Comparison of ENCODE assay signal across 8 mouse cellular contexts in genomic region chr17:29450899-29451840, GRCm38 (mm10). TPM values are rescaled to one million over a fixed set of nuclear protein-coding genes. Genes with fewer than 3 reads are reported as not detected.
DNase-seq lines count a peak whose midpoint lies in the region; ATAC-seq lines count a peak whose summit lies in the region.

No protein-coding gene starts in this region.

- no peak overlapping the region for H3K4me3 ChIP-seq in embryonic facial prominence, embryonic 11.5 days (ENCODE audit: low read depth, low read length)
- H3K4me3 ChIP-seq in heart, embryonic 16.5 days (ENCODE audit: low read length): peak overlapping the region; percentile 24
- no peak overlapping the region for H3K4me3 ChIP-seq in midbrain, embryonic 11.5 days (ENCODE audit: low read depth, low read length)

- 2% methylated on average over 34 of the region's 34 CpGs for WGBS in embryonic facial prominence, embryonic 11.5 days
- WGBS in heart, embryonic 16.5 days: 11% methylated on average over 34 of the region's 34 CpGs
- WGBS in midbrain, embryonic 11.5 days: 1% methylated on average over 34 of the region's 34 CpGs

- ATAC-seq in embryonic facial prominence, embryonic 11.5 days (replicated peaks; ENCODE audit: insufficient number of reproducible peaks, low FRiP score, low TSS enrichment, low read depth): peak; percentile 57
- peak; percentile 71 for ATAC-seq in heart, embryonic 16.5 days (replicated peaks; ENCODE audit: extremely low read depth, insufficient read depth, low FRiP score)
- ATAC-seq in midbrain, embryonic 11.5 days (ENCODE audit: low FRiP score): peak; percentile 87

- no peaks in the 10 kb centered on the region; the same call in 1 of the 2 replicates for H3K9me3 ChIP-seq in embryonic facial prominence, embryonic 11.5 days (replicated peaks; ENCODE audit: control insufficient read depth, low read length)
- peaks cover 5% of the 10 kb centered on the region; the same call in 1 of the 2 replicates for H3K9me3 ChIP-seq in heart, embryonic 16.5 days (replicated peaks; ENCODE audit: control insufficient read depth, low read length)
- peaks cover 4% of the 10 kb centered on the region; the same call in 1 of the 2 replicates for H3K9me3 ChIP-seq in midbrain, embryonic 11.5 days (ENCODE audit: control insufficient read depth, low read length)

- H3K4me1 ChIP-seq in embryonic facial prominence, embryonic 11.5 days (ENCODE audit: control insufficient read depth, insufficient read depth, low read length): no peaks in the 10 kb centered on the region
- peaks cover 28% of the 10 kb centered on the region for H3K4me1 ChIP-seq in heart, embryonic 16.5 days (ENCODE audit: control insufficient read depth, insufficient read depth, low read length)
- H3K4me1 ChIP-seq in midbrain, embryonic 11.5 days (ENCODE audit: control insufficient read depth, insufficient read depth, low read length): peaks cover 12% of the 10 kb centered on the region

- peak overlapping the region; percentile 19; the same call in 1 of the 2 replicates for H3K4me2 ChIP-seq in embryonic facial prominence, embryonic 11.5 days (ENCODE audit: low read depth, low read length)
- peak overlapping the region; percentile 57 for H3K4me2 ChIP-seq in heart, embryonic 16.5 days (ENCODE audit: low read depth, low read length)
- peak overlapping the region; percentile 35 for H3K4me2 ChIP-seq in midbrain, embryonic 11.5 days

- no peaks in the 10 kb centered on the region for H3K27me3 ChIP-seq in embryonic facial prominence, embryonic 11.5 days (ENCODE audit: control insufficient read depth, insufficient read depth, low read length)
- no peaks in the 10 kb centered on the region for H3K27me3 ChIP-seq in heart, embryonic 16.5 days (ENCODE audit: control insufficient read depth, insufficient read depth, low read length)
- no peaks in the 10 kb centered on the region for H3K27me3 ChIP-seq in midbrain, embryonic 11.5 days (ENCODE audit: control insufficient read depth, insufficient read depth, low read length)

- no peaks in the 10 kb centered on the region for H3K36me3 ChIP-seq in embryonic facial prominence, embryonic 11.5 days (replicated peaks; ENCODE audit: control insufficient read depth, insufficient read depth, low read depth, low read length)
- H3K36me3 ChIP-seq in heart, embryonic 16.5 days (ENCODE audit: control insufficient read depth, insufficient read depth): no peaks in the 10 kb centered on the region
- no peaks in the 10 kb centered on the region for H3K36me3 ChIP-seq in midbrain, embryonic 11.5 days (ENCODE audit: control insufficient read depth, insufficient read depth, low read length)

- H3K9ac ChIP-seq in embryonic facial prominence, embryonic 11.5 days (replicated peaks; ENCODE audit: low read length): peak overlapping the region; percentile 20
- H3K9ac ChIP-seq in heart, embryonic 16.5 days (ENCODE audit: low read length): peak overlapping the region; percentile 70
- H3K9ac ChIP-seq in midbrain, embryonic 11.5 days (ENCODE audit: low read length): peak overlapping the region; percentile 39; the same call in 1 of the 2 replicates

- DNase-seq in embryonic facial prominence, embryonic 11.5 days (ENCODE audit: low spot score): peak; percentile 84
- peak; percentile 77 to 87 for DNase-seq in kidney, postnatal 4 days
- DNase-seq in midbrain, embryonic 11.5 days (ENCODE audit: low spot score, missing footprints): peak; percentile 97
- DNase-seq in thymus, postnatal 10 days (ENCODE audit: low spot score in 2 of 2): no peak
- no peak for DNase-seq in adrenal gland, adult (ENCODE audit: inconsistent age in 2 of 2, low spot score in 1 of 2)
- no peak for DNase-seq in right cerebral cortex, adult 18-20 months
- DNase-seq in ovary, postnatal 14 days (ENCODE audit: low spot score): no peak

- H3K27ac ChIP-seq in embryonic facial prominence, embryonic 11.5 days (replicated peaks; ENCODE audit: low read depth, low read length): peak overlapping the region; percentile 70
- peak overlapping the region; percentile 90 for H3K27ac ChIP-seq in heart, embryonic 16.5 days (ENCODE audit: low read length)
- peak overlapping the region; percentile 63 for H3K27ac ChIP-seq in midbrain, embryonic 11.5 days (ENCODE audit: low read depth, low read length)

RNA-seq across cellular contexts. Expression of gene Pim1, which starts 39.4 kb away (rescaled TPM):
- polyA plus RNA-seq in embryonic facial prominence, embryonic 11.5 days (2014; fragmentation: Nextera tagmentation; extraction: Ambion mirVana): 17.6 and 19.2 TPM in 2 replicates
- polyA plus RNA-seq in heart, embryonic 16.5 days (2015; fragmentation: Nextera tagmentation; extraction: Ambion mirVana): 14.4 and 15.7 TPM in 2 replicates
- 16.0 and 19.7 TPM in 2 replicates for polyA plus RNA-seq in midbrain, embryonic 11.5 days (2014; fragmentation: Nextera tagmentation; extraction: Ambion mirVana)

Comparison
In these comparisons a context has a peak if more than half of its experiments do, and no peak if none do; other contexts are left out.
1. DNase-seq: peak in embryonic facial prominence, embryonic 11.5 days (single experiment), kidney, postnatal 4 days (2 of 2) and midbrain, embryonic 11.5 days (single experiment); none in thymus, postnatal 10 days (0 of 2), adrenal gland, adult (0 of 2), right cerebral cortex, adult 18-20 months (single experiment) and ovary, postnatal 14 days (single experiment).
2. H3K9ac ChIP-seq: peak in every context shown above with its lines; median percentile 70 in heart, embryonic 16.5 days; 39 in midbrain, embryonic 11.5 days; 20 in embryonic facial prominence, embryonic 11.5 days.
3. Peak in every context shown above with its lines, with median percentiles within 50 percentile points of each other: ATAC-seq, H3K27ac ChIP-seq and H3K4me2 ChIP-seq.